Mouse (Mus musculus) small intestine, adult 10 weeks (tissue): ENCODE measurements around the gene Ythdf1. TPM values are rescaled to one million over a fixed set of nuclear protein-coding genes. Genes with fewer than 3 reads are reported as not detected.

ENCODE experiments used
- polyA plus RNA-seq: library from polyadenylated mRNA; stranded (reverse); fragments of 350-450 nt; fragmentation: Illumina TruSeq; extraction: RNeasy Lipid Tissue Mini Kit (QIAGEN cat#74804); gene quantifications from one replicate; pipeline ENCODE4 v1.2.3, GENCODE M21; 2014; ENCODE audit warnings: low replicate concordance

Gene Ythdf1
- polyA plus RNA-seq = 37.1 TPM

GRCm38 (mm10) chr2:180920810-180921400 lies at the start of gene Ythdf1:
TSS of gene Ythdf1 (minus strand) at chr2:180920949.

GRCm38 (mm10) chr2:180967010-180967763 lies 46.4 kb upstream of the Ythdf1 start, which contains the start of gene Arfgap1:
TSS of gene Arfgap1 (plus strand) at chr2:180967225.

GRCm38 (mm10) chr2:180954061-180955047 lies 33.6 kb upstream of the Ythdf1 start, which contains the start of gene Nkain4:
TSS of gene Nkain4 (minus strand) at chr2:180954699.

GRCm38 (mm10) chr2:180928723-180929122 lies 8.0 kb upstream of the Ythdf1 start, which contains the start of gene Birc7:
TSS of gene Birc7 (plus strand) at chr2:180929023.

Other genes starting within 250 kb of the Ythdf1 start
- 28.1 TPM for gene Dido1, start 210.9 kb downstream of the Ythdf1 start, polyA plus RNA-seq
- gene Gid8, start 210.8 kb downstream of the Ythdf1 start, polyA plus RNA-seq = 45.2 TPM
- 0.19 TPM for gene Slc17a9, start 195.7 kb downstream of the Ythdf1 start, polyA plus RNA-seq
- gene Bhlhe23, start 144.0 kb downstream of the Ythdf1 start, polyA plus RNA-seq = not detected
- gene Birc7, start 8.1 kb upstream of the Ythdf1 start, polyA plus RNA-seq = not detected
- not detected for gene Nkain4, start 33.8 kb upstream of the Ythdf1 start, polyA plus RNA-seq
- gene Arfgap1, start 46.3 kb upstream of the Ythdf1 start, polyA plus RNA-seq = 3.7 TPM
- 0.11 TPM for gene Col20a1, start 65.6 kb upstream of the Ythdf1 start, polyA plus RNA-seq
- not detected for gene Chrna4, start 122.6 kb upstream of the Ythdf1 start, polyA plus RNA-seq
- 0.19 TPM for gene Kcnq2, start 214.4 kb upstream of the Ythdf1 start, polyA plus RNA-seq
- not detected for gene Eef1a2, start 236.1 kb upstream of the Ythdf1 start, polyA plus RNA-seq